Mouse (Mus musculus) MEL (cell line): ENCODE results near the gene Kctd8.

ENCODE experiments used
- CTCF ChIP-seq, 3 experiments: IDR thresholded peaks in 2 of 3; conservative IDR thresholded peaks in 1 of 3; 2 replicates each; pipeline ENCODE4 v1.5.1; 2011 to 2012; ENCODE audit warnings: low read length in 3 of 3, low read depth in 2 of 3, mild to moderate bottlenecking in 2 of 3, improper control_type of control experiment in 1 of 3, inconsistent platforms in 1 of 3, mixed read lengths in 1 of 3, moderate library complexity in 1 of 3; ENCODE audit not compliant: control insufficient read depth in 1 of 3, insufficient read depth in 1 of 3, poor library complexity in 1 of 3, severe bottlenecking in 1 of 3
- EP300 ChIP-seq, 2 experiments: IDR thresholded peaks; 2 replicates each; pipeline ENCODE4 v1.6.1; 2011; ENCODE audit warnings: improper control_type of control experiment in 2 of 2, low read length in 2 of 2, low read depth in 1 of 2, mild to moderate bottlenecking in 1 of 2
- JUND ChIP-seq: IDR thresholded peaks from 2 replicates; pipeline ENCODE4 v1.6.1; 2011; ENCODE audit warnings: low read depth, mild to moderate bottlenecking, improper control_type of control experiment, low read length
- MAX ChIP-seq: IDR thresholded peaks from 2 replicates; pipeline ENCODE4 v1.6.1; 2011; ENCODE audit warnings: low read length, improper control_type of control experiment
- MYB ChIP-seq: IDR thresholded peaks from 2 replicates; pipeline ENCODE4 v1.6.1; 2011; ENCODE audit warnings: mild to moderate bottlenecking, low read depth, low read length, improper control_type of control experiment
- RCOR1 ChIP-seq: IDR thresholded peaks from 2 replicates; pipeline ENCODE4 v1.6.1; 2012; ENCODE audit warnings: low read depth, mild to moderate bottlenecking, inconsistent platforms, low read length, improper control_type of control experiment
- SIN3A ChIP-seq: IDR thresholded peaks from 2 replicates; pipeline ENCODE4 v1.6.1; 2012; ENCODE audit warnings: low read length, improper control_type of control experiment, inconsistent platforms
- TBP ChIP-seq: IDR thresholded peaks from 2 replicates; pipeline ENCODE4 v1.8.0; 2011; ENCODE audit warnings: low read depth, low read length, improper control_type of control experiment

DNA sequence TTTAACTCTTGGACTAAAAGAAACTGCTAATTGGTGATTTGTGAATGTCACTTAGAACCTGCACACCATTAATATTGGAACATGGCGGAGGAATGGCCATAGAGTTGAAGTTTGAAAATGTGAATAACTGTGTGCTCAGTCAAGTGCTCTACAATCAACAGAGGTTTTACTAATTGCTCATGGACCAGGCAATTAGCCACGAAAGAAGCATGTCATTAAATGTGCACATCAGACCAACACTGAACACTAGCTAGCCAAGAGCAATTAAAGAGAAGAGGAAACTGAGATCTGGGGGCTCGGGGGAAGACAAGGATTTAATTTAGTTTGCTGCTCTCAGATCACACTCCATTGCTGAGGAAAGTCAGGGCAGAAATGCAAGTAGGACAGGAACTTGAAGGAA is 126.3 kb downstream of the Kctd8 start:
- no peak for TF ChIP-seq MAX
- no peak for TF ChIP-seq MYB
- no peak for TF ChIP-seq TBP
- TF ChIP-seq EP300 (IDR thresholded peaks at IDR 0.05; ENCODE audit: low read depth in 1 of 2, low read length in 2 of 2), result no peak
- no peak for TF ChIP-seq JUND
- no peak for TF ChIP-seq SIN3A
- no peak for TF ChIP-seq RCOR1
- no peak for TF ChIP-seq CTCF (IDR thresholded peaks at IDR 0.05 in 2 of 3, conservative IDR thresholded peaks at IDR 0.05 in 1 of 3; ENCODE audit: control insufficient read depth in 1 of 3, insufficient read depth in 1 of 3, low read depth in 2 of 3, low read length in 3 of 3, poor library complexity in 1 of 3, severe bottlenecking in 1 of 3)
